Mouse (Mus musculus): Measurements from ENCODE around the gene Mex3a. TPM values are rescaled to one million over a fixed set of nuclear protein-coding genes. Genes with fewer than 3 reads are reported as not detected.

Mex3a gene
- polyA plus RNA-seq (2014; fragmentation: Nextera tagmentation; extraction: Ambion mirVana) = 42.6 and 43.5 TPM in 2 replicates

DNA sequence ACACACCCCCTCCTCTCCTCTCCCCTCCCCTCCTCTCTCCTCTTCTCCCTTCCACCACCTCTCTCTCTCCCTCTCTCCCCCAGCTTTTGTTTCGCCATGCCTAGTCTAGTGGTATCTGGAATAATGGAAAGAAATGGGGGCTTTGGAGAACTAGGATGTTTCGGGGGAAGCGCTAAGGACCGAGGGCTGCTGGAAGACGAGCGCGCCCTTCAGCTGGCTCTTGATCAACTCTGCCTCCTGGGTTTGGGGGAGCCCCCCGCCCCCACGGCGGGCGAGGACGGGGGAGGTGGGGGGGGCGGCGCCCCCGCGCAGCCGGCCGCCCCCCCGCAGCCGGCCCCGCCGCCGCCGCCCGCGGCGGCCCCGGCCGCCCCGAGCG is at the start of gene Mex3a:
Gene Mex3a (plus strand): TSS at position 97 of the 376 bp plus-strand sequence.
- Histone ChIP-seq H3K36me3 (ENCODE audit: control insufficient read depth, insufficient read depth, low read length) (peaks cover 9% of the 10 kb centered on the region), H3K9me3 (ENCODE audit: control insufficient read depth, low read length) (no peaks in the 10 kb centered on the region), H3K4me2 (ENCODE audit: low read depth, severe bottlenecking) (peak within 1 kb of the TSS; percentile 93), H3K27ac (replicated peaks; ENCODE audit: low read depth, low read length) (peak within 1 kb of the TSS; percentile 99), H3K4me3 (ENCODE audit: low read depth, low read length) (peak within 1 kb of the TSS; percentile 95), H3K27me3 (ENCODE audit: control insufficient read depth, insufficient read depth, low read length) (no peaks in the 10 kb centered on the region), H3K9ac (ENCODE audit: low read length) (peak within 1 kb of the TSS; percentile 98), H3K4me1 (ENCODE audit: control insufficient read depth, insufficient read depth, low read length) (peaks cover 51% of the 10 kb centered on the region)
- ATAC-seq (ENCODE audit: insufficient number of reproducible peaks, low FRiP score, low TSS enrichment, low read depth) (no peak), DNase-seq (ENCODE audit: low spot score) (peak; percentile 70)
- WGBS = 0% methylated on average over 11 of the region's 31 CpGs

DNA sequence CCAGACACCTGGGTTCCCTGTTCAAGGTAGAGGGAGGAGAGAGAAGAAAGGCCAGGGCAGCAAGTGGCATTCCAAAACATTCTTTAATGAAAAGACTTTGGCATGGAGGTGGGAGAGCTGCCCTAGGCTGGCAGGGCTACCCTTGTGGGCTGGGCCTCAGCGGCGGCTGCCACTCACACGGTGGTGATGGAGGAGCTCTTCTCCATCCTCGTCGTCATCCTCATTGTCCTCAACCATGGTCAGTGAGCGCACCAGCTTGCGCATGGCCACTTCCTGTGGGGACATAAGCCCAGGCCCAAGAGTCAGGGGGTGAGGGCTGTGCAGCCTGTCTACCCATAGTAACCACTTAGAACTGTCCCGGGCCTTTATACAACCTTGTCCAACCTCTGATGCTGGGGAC is 49.1 kb upstream of the Mex3a start:
- Histone ChIP-seq H3K9me3 (ENCODE audit: control insufficient read depth, low read length) (no peaks in the 10 kb centered on the region), H3K36me3 (ENCODE audit: control insufficient read depth, insufficient read depth, low read length) (no peaks in the 10 kb centered on the region), H3K4me2 (ENCODE audit: low read depth, severe bottlenecking) (no peak overlapping the region), H3K9ac (ENCODE audit: low read length) (no peak overlapping the region), H3K4me1 (ENCODE audit: control insufficient read depth, insufficient read depth, low read length) (peaks cover 4% of the 10 kb centered on the region; the same call in 1 of the 2 replicates), H3K27ac (replicated peaks; ENCODE audit: low read depth, low read length) (no peak overlapping the region), H3K27me3 (ENCODE audit: control insufficient read depth, insufficient read depth, low read length) (peaks cover 41% of the 10 kb centered on the region), H3K4me3 (ENCODE audit: low read depth, low read length) (no peak overlapping the region)
- WGBS = 82% methylated on average over 8 of the region's 8 CpGs
- peak; percentile 45; the same call in 1 of the 2 replicates for ATAC-seq (ENCODE audit: insufficient number of reproducible peaks, low FRiP score, low TSS enrichment, low read depth)
- no peak for DNase-seq (ENCODE audit: low spot score)

DNA sequence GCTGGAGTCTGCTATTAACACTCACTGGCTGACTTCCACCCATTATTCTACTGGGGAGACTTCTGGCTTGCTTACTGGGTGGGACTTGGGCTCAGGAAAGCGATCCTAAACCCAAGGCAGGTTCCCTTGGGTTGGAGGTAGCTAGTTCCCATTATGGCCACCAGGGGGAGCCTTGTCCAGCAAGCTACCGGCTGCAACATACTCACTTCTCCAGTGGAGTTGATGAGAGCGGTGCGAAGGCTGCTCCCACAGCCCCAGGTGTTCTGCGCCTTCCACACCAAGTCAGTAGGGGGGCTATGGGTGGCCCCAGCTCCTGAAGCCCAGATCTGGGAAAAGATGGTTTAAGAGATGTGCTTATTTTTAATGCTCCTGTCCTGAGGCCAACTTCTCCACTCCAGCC is 48.6 kb upstream of the Mex3a start:
- ATAC-seq (ENCODE audit: insufficient number of reproducible peaks, low FRiP score, low TSS enrichment, low read depth) (no peak), DNase-seq (ENCODE audit: low spot score) (peak; percentile 90)
- 5% methylated on average over 5 of the region's 5 CpGs for WGBS
- H3K36me3 ChIP-seq (ENCODE audit: control insufficient read depth, insufficient read depth, low read length) = no peaks in the 10 kb centered on the region
- no peak overlapping the region for H3K9ac ChIP-seq (ENCODE audit: low read length)
- no peak overlapping the region for H3K27ac ChIP-seq (replicated peaks; ENCODE audit: low read depth, low read length)
- H3K4me3 ChIP-seq (ENCODE audit: low read depth, low read length) = no peak overlapping the region
- peaks cover 5% of the 10 kb centered on the region; the same call in 1 of the 2 replicates for H3K4me1 ChIP-seq (ENCODE audit: control insufficient read depth, insufficient read depth, low read length)
- peaks cover 41% of the 10 kb centered on the region for H3K27me3 ChIP-seq (ENCODE audit: control insufficient read depth, insufficient read depth, low read length)
- no peaks in the 10 kb centered on the region for H3K9me3 ChIP-seq (ENCODE audit: control insufficient read depth, low read length)
- no peak overlapping the region for H3K4me2 ChIP-seq (ENCODE audit: low read depth, severe bottlenecking)

DNA sequence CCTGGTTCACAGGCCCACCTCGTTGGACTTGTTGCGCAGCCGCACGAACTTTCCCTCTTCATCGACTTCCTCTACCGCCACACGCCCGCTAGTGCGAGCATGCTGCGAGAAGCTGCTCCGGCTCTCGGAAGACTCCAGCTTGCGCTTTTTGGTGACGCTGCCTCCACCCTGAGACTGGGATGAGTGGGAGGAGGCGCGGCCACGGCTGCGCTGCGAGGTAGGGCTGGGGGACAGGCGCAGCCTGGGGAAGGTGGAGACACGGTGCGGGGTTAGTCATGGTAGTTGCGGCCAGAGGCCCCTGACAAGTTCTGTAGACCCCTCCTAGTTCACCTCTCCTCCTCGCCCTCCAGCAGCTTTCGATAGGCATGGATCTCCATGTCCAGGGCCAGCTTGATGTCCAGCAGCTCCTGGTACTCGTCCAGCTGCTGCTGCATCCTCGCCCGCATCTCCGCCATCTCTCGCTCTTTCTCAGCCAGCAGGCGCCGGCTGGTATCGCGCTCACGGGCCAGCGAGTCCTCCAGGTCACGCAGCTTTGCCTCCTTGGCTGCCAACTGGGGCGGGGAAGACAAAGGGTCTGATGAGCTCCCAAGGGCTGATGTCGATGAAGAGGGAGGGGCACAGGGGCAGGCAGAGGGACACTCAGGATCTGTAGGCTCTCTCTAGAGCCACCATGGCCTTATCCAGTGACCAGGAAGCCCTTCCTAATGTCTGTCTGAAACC is 47.4 kb upstream of the Mex3a start:
- H3K36me3 ChIP-seq (ENCODE audit: control insufficient read depth, insufficient read depth, low read length) = no peaks in the 10 kb centered on the region

DNA sequence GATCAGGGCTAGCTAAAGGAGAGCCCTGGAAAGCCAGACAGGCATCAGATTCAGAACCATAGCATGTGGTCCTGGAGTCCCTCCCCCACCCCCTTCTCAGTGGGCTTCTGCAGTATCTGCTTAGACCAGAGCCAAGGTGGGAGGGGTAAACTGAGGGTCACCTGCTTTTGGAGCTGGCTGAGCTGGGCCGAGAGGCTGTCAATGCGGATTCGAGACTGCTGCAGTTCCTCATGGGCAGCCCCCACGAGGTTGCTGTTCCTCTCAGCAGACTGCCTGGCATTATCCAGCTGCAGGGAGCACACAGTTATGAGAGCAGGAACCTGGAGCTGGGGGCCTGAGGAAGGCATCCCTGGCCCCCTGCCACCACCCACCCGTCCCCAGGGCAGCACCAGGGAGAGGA is 46.2 kb upstream of the Mex3a start:
- no peaks in the 10 kb centered on the region for H3K9me3 ChIP-seq (ENCODE audit: control insufficient read depth, low read length)
- DNase-seq (ENCODE audit: low spot score) (no peak), ATAC-seq (ENCODE audit: insufficient number of reproducible peaks, low FRiP score, low TSS enrichment, low read depth) (no peak)
- no peak overlapping the region for H3K4me3 ChIP-seq (ENCODE audit: low read depth, low read length)
- peaks cover 8% of the 10 kb centered on the region; the same call in 1 of the 2 replicates for H3K4me1 ChIP-seq (ENCODE audit: control insufficient read depth, insufficient read depth, low read length)
- whole genome bisulfite sequencing = 66% methylated on average over 5 of the region's 5 CpGs
- peaks cover 41% of the 10 kb centered on the region for H3K27me3 ChIP-seq (ENCODE audit: control insufficient read depth, insufficient read depth, low read length)
- H3K4me2 ChIP-seq (ENCODE audit: low read depth, severe bottlenecking) = no peak overlapping the region
- H3K27ac ChIP-seq (replicated peaks; ENCODE audit: low read depth, low read length) = no peak overlapping the region
- H3K36me3 ChIP-seq (ENCODE audit: control insufficient read depth, insufficient read depth, low read length) = no peaks in the 10 kb centered on the region
- H3K9ac ChIP-seq (ENCODE audit: low read length) = no peak overlapping the region

More for the DNA sequence above, 47.4 kb upstream of the Mex3a start:
- WGBS = 9% methylated on average over 39 of the region's 39 CpGs
- Histone ChIP-seq H3K4me3 (ENCODE audit: low read depth, low read length) (peak overlapping the region; percentile 30), H3K9me3 (ENCODE audit: control insufficient read depth, low read length) (no peaks in the 10 kb centered on the region), H3K9ac (ENCODE audit: low read length) (peak overlapping the region; percentile 55), H3K27me3 (ENCODE audit: control insufficient read depth, insufficient read depth, low read length) (peaks cover 41% of the 10 kb centered on the region), H3K4me2 (ENCODE audit: low read depth, severe bottlenecking) (peak overlapping the region; percentile 60), H3K4me1 (ENCODE audit: control insufficient read depth, insufficient read depth, low read length) (peaks cover 8% of the 10 kb centered on the region; the same call in 1 of the 2 replicates), H3K27ac (replicated peaks; ENCODE audit: low read depth, low read length) (no peak overlapping the region)
- ATAC-seq (ENCODE audit: insufficient number of reproducible peaks, low FRiP score, low TSS enrichment, low read depth) = no peak
- DNase-seq (ENCODE audit: low spot score) = peak; percentile 63

DNA sequence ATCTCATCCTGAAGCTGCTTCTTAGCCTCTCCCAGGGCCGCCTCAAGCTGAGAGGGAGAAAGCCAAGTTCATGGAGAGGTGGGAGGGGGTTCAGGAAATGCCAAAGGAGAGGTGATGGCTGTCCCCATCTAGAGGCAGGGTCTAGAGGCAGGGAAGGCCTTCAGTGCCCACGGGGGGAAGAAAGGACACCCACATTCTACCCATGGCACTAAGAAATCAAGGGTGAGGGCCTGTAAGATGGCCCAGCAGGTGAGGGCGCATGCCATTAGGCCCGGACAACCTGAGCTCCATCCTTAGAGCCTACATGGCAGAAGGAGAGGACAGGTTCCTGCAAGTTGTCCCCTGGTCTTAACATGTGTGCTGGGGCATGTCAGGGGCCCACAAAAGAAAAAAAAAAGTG is 45.3 kb upstream of the Mex3a start:
- ATAC-seq (ENCODE audit: insufficient number of reproducible peaks, low FRiP score, low TSS enrichment, low read depth) (no peak), DNase-seq (ENCODE audit: low spot score) (no peak)
- peaks cover 41% of the 10 kb centered on the region for H3K27me3 ChIP-seq (ENCODE audit: control insufficient read depth, insufficient read depth, low read length)
- H3K9ac ChIP-seq (ENCODE audit: low read length) = no peak overlapping the region
- no peak overlapping the region for H3K4me3 ChIP-seq (ENCODE audit: low read depth, low read length)
- no peaks in the 10 kb centered on the region for H3K36me3 ChIP-seq (ENCODE audit: control insufficient read depth, insufficient read depth, low read length)
- WGBS = 56% methylated on average over 4 of the region's 4 CpGs
- H3K27ac ChIP-seq (replicated peaks; ENCODE audit: low read depth, low read length) = no peak overlapping the region
- peaks cover 8% of the 10 kb centered on the region; the same call in 1 of the 2 replicates for H3K4me1 ChIP-seq (ENCODE audit: control insufficient read depth, insufficient read depth, low read length)
- no peak overlapping the region for H3K4me2 ChIP-seq (ENCODE audit: low read depth, severe bottlenecking)
- H3K9me3 ChIP-seq (ENCODE audit: control insufficient read depth, low read length) = no peaks in the 10 kb centered on the region

DNA sequence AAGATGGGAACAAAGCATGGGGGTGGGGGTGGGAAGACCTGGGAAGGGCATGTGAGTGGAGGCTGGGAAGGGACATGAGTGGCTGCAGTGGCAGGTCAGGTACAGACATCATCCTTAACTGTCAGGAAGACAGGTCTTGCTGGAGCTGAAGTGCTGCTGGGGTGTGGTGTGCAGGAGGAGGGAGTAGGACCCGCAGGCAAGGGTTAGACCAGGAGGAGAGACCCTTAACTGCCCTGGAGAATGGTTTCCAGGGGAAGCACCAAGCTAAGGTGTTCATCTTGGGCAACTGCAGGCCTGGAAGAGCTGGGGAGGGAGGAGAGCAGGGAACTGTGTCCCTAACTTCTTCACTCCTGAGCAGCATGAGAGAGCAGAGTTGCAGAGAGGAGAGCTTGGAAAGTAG is 44.8 kb upstream of the Mex3a start:
- peaks cover 36% of the 10 kb centered on the region for H3K27me3 ChIP-seq (ENCODE audit: control insufficient read depth, insufficient read depth, low read length)
- 78% methylated on average over 1 of the region's 1 CpGs for WGBS
- H3K4me3 ChIP-seq (ENCODE audit: low read depth, low read length) = no peak overlapping the region
- H3K27ac ChIP-seq (replicated peaks; ENCODE audit: low read depth, low read length) = no peak overlapping the region
- no peak overlapping the region for H3K9ac ChIP-seq (ENCODE audit: low read length)
- H3K36me3 ChIP-seq (ENCODE audit: control insufficient read depth, insufficient read depth, low read length) = no peaks in the 10 kb centered on the region
- ATAC-seq (ENCODE audit: insufficient number of reproducible peaks, low FRiP score, low TSS enrichment, low read depth) = no peak
- no peaks in the 10 kb centered on the region for H3K9me3 ChIP-seq (ENCODE audit: control insufficient read depth, low read length)
- H3K4me2 ChIP-seq (ENCODE audit: low read depth, severe bottlenecking) = no peak overlapping the region
- peaks cover 10% of the 10 kb centered on the region for H3K4me1 ChIP-seq (ENCODE audit: control insufficient read depth, insufficient read depth, low read length)
- no peak for DNase-seq (ENCODE audit: low spot score)

DNA sequence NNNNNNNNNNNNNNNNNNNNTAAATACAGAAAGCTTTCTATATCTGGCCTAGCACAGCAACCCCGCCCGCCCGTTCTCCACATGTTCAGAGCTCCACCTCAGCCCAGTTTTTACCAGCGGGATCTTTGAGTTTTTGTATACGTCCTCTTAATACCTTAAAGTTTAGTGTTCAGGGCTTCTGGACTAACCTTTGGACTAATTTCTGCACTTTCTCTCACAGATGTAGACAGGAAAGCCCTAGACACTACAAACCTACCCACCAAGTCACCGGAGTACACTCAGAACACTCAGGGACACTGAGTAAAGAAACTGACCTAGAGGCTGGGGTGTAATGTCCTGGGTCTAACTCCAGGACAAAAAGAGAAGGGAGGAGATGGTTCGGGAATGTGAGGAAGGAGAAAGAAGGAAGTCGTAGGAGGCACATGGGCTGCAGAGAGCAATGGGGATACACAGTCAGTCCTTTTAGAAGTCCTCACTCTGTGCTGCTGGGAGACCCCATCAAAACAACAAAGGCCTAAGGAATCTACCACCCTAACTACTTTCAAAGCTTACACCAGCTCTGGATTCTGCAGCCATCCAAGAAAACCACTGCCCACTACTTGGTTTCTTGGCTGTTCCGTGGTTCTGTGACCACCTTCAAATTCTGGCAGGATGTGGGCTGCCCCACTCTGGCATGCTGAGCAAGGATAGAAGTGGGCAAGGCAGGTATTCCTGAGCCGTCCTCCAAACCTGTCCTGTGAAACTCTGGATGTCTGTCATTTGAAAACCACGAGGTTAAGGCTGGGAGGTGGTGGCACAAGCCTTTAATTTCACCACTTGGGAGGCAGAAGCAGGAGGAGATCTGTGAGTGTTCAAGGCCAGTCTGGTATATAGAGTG is 38.3 kb upstream of the Mex3a start:
- Histone ChIP-seq H3K27me3 (ENCODE audit: control insufficient read depth, insufficient read depth, low read length) (no peaks in the 10 kb centered on the region), H3K4me2 (ENCODE audit: low read depth, severe bottlenecking) (no peak overlapping the region), H3K9ac (ENCODE audit: low read length) (no peak overlapping the region), H3K4me3 (ENCODE audit: low read depth, low read length) (no peak overlapping the region), H3K27ac (replicated peaks; ENCODE audit: low read depth, low read length) (peak overlapping the region; percentile 3; the same call in 1 of the 2 replicates), H3K4me1 (ENCODE audit: control insufficient read depth, insufficient read depth, low read length) (peaks cover 15% of the 10 kb centered on the region), H3K9me3 (ENCODE audit: control insufficient read depth, low read length) (no peaks in the 10 kb centered on the region), H3K36me3 (ENCODE audit: control insufficient read depth, insufficient read depth, low read length) (no peaks in the 10 kb centered on the region)
- ATAC-seq (ENCODE audit: insufficient number of reproducible peaks, low FRiP score, low TSS enrichment, low read depth) = no peak
- WGBS = 83% methylated on average over 11 of the region's 11 CpGs
- DNase-seq (ENCODE audit: low spot score) = no peak
